Mouse (Mus musculus): ENCODE results near the gene Pik3c2b. TPM values are rescaled to one million over a fixed set of nuclear protein-coding genes. Genes with fewer than 3 reads are reported as not detected.

Pik3c2b gene
- polyA plus RNA-seq, 1 experiment from 2014 or later: 11.1 TPM

GRCm38 (mm10) chr1:133076681-133077514, 31.4 kb downstream of the Pik3c2b start:
- H3K27me3 ChIP-seq (replicated peaks): no peaks in the 10 kb centered on the region
- H3K36me3 ChIP-seq: peaks cover 31% of the 10 kb centered on the region
- no peak overlapping the region for H3K9ac ChIP-seq (replicated peaks)
- peaks cover 34% of the 10 kb centered on the region for H3K4me1 ChIP-seq
- H3K9me3 ChIP-seq (replicated peaks): no peaks in the 10 kb centered on the region
- H3K4me3 ChIP-seq (replicated peaks): no peak overlapping the region
- ATAC-seq (ENCODE audit: low FRiP score): no peak
- WGBS: 39% methylated on average over 20 of the region's 20 CpGs
- H3K27ac ChIP-seq (replicated peaks): peak overlapping the region; percentile 18; the same call in 1 of the 2 replicates
- no peak overlapping the region for H3K4me2 ChIP-seq

DNA sequence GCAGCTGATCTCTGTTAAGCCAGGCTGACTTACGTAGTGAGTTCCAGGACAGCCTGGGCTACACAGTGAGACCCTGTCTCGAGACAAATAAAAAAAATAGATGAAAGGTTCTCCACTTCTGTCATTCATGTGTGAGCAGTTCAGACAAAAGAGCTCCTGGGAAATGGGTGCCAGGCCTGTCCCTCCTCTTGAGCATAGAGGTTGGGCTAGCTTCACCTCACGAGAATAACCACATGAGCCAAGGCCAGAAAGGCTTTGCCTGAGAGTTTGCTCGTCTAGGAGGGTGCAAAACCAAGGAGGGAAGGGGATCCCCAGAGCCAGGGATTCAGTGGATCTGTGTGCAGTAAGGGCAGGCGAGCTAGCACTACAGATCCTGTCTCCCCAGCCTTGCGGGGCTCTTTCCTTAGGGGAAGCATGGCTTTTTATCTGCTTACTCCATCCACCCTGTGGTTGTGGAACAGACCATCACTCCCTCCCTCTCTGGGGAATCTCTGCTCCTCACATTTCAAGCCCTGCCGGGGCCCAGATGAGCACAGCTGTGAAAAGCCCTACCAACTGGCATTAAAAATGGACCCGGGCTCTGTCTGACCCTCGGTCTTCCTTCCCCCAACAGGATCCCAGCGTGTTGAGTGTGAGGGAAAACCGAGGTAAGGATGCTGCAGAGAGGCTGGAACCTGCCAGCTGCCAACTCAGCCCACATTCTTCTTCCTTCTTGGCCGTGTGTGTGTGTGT, 32.3 kb downstream of the Pik3c2b start:
- Histone ChIP-seq H3K9ac (replicated peaks) (no peak overlapping the region), H3K4me3 (replicated peaks) (no peak overlapping the region), H3K4me2 (no peak overlapping the region), H3K4me1 (peaks cover 29% of the 10 kb centered on the region), H3K36me3 (peaks cover 37% of the 10 kb centered on the region), H3K27ac (replicated peaks) (peak overlapping the region; percentile 18), H3K9me3 (replicated peaks) (no peaks in the 10 kb centered on the region), H3K27me3 (replicated peaks) (no peaks in the 10 kb centered on the region)
- no peak for ATAC-seq (ENCODE audit: low FRiP score)
- 58% methylated on average over 11 of the region's 12 CpGs for WGBS

DNA sequence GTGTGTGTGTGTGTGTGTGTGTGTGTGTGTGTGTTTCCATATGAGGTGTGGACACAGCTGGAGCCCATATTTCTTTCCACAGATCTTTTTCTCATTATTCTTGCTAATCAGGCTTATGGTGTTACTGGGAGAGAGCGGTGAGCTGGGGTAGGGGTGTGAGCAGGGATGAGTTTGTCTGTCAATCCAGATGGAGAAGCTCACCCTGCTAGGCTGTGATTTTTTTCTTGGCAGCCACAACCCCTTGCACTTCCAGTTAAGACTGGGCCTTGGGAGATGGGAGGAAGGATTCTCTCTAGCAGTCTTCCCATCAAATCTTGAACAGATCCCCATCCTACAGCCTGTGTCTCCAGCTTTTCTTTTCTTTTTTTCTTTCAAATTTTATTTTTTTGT, 32.9 kb downstream of the Pik3c2b start:
- Histone ChIP-seq H3K27me3 (replicated peaks) (no peaks in the 10 kb centered on the region), H3K4me3 (replicated peaks) (no peak overlapping the region), H3K27ac (replicated peaks) (no peak overlapping the region; the same call in 1 of the 2 replicates), H3K4me1 (peaks cover 24% of the 10 kb centered on the region), H3K36me3 (peaks cover 41% of the 10 kb centered on the region), H3K9ac (replicated peaks) (no peak overlapping the region), H3K9me3 (replicated peaks) (no peaks in the 10 kb centered on the region), H3K4me2 (no peak overlapping the region)
- ATAC-seq (ENCODE audit: low FRiP score): no peak
- WGBS: 56% methylated on average over 1 of the region's 1 CpGs

DNA sequence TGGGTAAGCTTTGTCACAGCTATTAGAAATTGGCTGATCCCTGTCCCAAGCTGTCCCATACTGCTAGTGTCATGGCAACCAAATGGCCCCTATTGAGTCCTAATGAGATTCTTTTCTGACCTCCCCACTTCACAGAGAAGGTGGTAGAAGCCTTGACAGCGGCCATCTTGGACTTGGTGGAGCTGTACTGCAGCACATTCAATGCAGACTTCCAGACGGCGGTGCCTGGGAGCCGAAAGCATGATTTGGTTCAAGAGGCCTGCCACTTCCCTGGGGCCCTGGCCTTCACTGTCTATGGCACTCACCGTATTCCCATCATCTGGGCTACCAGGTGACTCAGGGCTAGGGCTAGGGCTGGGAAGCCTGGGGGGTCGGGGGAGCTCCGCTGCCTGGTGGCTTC, 34.0 kb downstream of the Pik3c2b start:
- no peak overlapping the region for H3K4me2 ChIP-seq
- peak overlapping the region; percentile 7; the same call in 1 of the 2 replicates for H3K9ac ChIP-seq (replicated peaks)
- ATAC-seq (ENCODE audit: low FRiP score): no peak; the same call in 1 of the 2 replicates
- H3K4me1 ChIP-seq: peaks cover 24% of the 10 kb centered on the region
- H3K9me3 ChIP-seq (replicated peaks): no peaks in the 10 kb centered on the region
- no peaks in the 10 kb centered on the region for H3K27me3 ChIP-seq (replicated peaks)
- peaks cover 50% of the 10 kb centered on the region for H3K36me3 ChIP-seq
- 39% methylated on average over 7 of the region's 7 CpGs for WGBS
- peak overlapping the region; percentile 33; the same call in 1 of the 2 replicates for H3K27ac ChIP-seq (replicated peaks)
- H3K4me3 ChIP-seq (replicated peaks): no peak overlapping the region

DNA sequence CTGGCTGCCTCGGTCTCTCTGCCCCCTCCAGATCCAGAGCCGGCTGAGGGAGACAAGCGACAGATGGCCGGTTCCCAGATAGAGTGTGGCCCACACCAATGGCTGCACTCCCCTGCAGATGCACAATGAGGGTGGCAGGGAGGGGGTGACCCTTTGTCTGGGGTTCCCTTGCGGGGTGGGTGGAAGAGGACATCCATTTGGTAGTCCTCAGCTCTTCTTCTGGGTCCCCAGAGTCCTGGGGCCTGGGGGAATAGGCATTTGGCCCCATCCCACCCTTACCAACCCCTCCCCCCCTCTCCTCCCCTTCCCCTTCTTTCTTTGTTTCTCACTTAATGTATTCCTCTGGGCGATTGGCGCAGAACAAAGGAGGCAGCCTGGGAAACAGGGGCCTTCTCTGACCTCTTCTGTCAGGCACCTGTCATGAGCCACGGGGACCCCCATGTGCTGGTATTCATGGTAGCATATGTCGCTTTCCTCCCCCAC, 34.7 kb downstream of the Pik3c2b start:
- H3K9me3 ChIP-seq (replicated peaks): no peaks in the 10 kb centered on the region
- no peak for ATAC-seq (ENCODE audit: low FRiP score)
- H3K4me1 ChIP-seq: peaks cover 24% of the 10 kb centered on the region
- peak overlapping the region; percentile 33; the same call in 1 of the 2 replicates for H3K27ac ChIP-seq (replicated peaks)
- H3K9ac ChIP-seq (replicated peaks): 0 out of 2 replicates have a peak overlapping the region, but pooled peaks have one; percentile 7
- no peak overlapping the region for H3K4me2 ChIP-seq
- H3K4me3 ChIP-seq (replicated peaks): no peak overlapping the region
- peaks cover 50% of the 10 kb centered on the region for H3K36me3 ChIP-seq
- WGBS: 16% methylated on average over 9 of the region's 9 CpGs
- H3K27me3 ChIP-seq (replicated peaks): no peaks in the 10 kb centered on the region

DNA sequence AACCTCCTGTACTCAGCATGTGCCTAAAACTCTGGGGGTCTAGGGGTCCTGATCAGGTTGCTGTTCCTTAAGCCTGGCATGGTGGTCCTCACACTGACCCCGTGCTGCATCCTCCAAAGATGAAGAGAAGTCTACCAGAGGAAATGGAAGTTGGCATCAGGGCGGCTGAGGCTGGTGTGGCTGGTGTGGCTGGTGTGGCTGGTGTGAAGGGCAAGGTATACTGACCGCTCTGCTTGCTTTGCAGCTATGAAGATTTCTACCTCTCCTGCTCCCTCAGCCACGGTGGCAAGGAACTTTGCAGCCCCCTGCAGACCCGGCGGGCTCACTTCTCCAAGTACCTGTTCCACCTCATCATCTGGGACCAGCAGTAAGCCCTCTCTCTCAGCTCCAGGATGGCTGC, 35.2 kb downstream of the Pik3c2b start:
- no peak for ATAC-seq (ENCODE audit: low FRiP score)
- Histone ChIP-seq H3K27me3 (replicated peaks) (no peaks in the 10 kb centered on the region), H3K4me2 (no peak overlapping the region), H3K4me1 (peaks cover 24% of the 10 kb centered on the region), H3K9me3 (replicated peaks) (no peaks in the 10 kb centered on the region), H3K4me3 (replicated peaks) (no peak overlapping the region), H3K36me3 (peaks cover 53% of the 10 kb centered on the region), H3K9ac (replicated peaks) (no peak overlapping the region), H3K27ac (replicated peaks) (no peak overlapping the region)
- 51% methylated on average over 6 of the region's 6 CpGs for WGBS

DNA sequence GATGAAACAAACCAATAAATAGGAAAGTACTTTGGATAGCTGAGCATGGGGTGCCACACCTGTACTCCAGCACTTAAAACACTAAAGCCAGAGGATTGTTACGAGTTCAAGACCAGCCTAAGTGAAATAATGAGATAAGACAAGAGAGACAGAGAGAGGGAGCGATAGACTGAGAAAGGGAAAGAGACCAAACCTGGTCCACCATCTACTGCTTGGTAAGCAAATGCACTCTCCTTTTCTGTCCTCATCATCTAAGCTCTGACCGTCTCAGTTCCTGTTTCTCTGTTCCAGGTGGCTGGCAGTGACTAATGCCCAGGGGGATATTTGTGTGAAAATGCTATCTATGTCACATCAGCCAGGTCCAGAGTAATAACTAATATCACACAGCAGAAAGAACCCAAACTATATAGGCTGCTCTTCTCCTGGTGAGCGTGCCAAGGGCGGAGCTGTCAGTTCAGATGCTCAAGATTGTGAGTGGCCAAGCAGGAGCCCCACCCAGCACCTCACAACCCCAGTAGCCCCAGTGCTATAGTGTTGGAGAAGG, 37.6 kb downstream of the Pik3c2b start:
- Histone ChIP-seq H3K27ac (replicated peaks) (no peak overlapping the region), H3K27me3 (replicated peaks) (no peaks in the 10 kb centered on the region), H3K4me3 (replicated peaks) (no peak overlapping the region), H3K4me2 (no peak overlapping the region), H3K9me3 (replicated peaks) (no peaks in the 10 kb centered on the region), H3K4me1 (peaks cover 13% of the 10 kb centered on the region), H3K9ac (replicated peaks) (no peak overlapping the region), H3K36me3 (peaks cover 49% of the 10 kb centered on the region)
- 89% methylated on average over 5 of the region's 5 CpGs for WGBS
- no peak for ATAC-seq (ENCODE audit: low FRiP score)

- H3K9me3 ChIP-seq (replicated peaks): no peaks in the 10 kb centered on the region
- 78% methylated on average over 11 of the region's 11 CpGs for WGBS
Observed at GRCm38 (mm10) chr1:133083942-133084625, 38.6 kb downstream of the Pik3c2b start.

DNA sequence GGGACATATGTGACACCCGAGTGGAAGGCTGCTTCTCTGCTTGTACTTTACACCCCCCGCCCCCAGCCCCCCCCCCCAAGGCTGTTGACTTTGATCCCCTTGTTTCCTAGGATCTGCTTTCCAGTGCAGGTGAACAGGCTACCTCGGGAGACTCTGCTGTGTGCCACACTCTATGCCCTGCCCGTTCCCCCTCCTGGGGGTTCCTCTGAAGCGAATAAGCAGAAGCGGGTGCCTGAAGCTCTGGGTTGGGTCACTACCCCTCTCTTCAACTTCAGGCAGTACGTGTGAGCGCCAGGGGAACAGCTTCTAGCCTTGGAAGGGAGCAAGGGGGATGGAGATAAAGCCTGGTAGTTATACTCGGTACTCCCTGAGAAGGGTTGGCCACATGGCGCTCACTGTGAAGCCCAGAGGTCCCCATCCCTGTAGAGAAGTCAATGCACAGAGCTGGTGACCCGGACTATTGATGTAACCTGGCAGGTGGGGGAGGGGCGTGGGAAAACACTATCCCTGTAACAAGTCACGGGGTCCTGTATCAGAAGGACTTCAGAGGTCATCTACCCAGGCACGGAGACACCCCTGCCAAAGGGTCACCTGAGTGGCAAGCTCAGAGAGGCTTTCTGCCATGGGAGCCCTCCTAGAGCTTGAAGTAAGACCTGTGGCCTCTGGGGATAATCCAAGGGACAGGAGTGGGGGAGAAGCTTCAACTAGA, 39.4 kb downstream of the Pik3c2b start:
- ATAC-seq (ENCODE audit: low FRiP score): no peak
- no peaks in the 10 kb centered on the region for H3K9me3 ChIP-seq (replicated peaks)
- H3K27me3 ChIP-seq (replicated peaks): no peaks in the 10 kb centered on the region
- 82% methylated on average over 14 of the region's 14 CpGs for WGBS
- H3K27ac ChIP-seq (replicated peaks): no peak overlapping the region
- no peak overlapping the region for H3K4me2 ChIP-seq
- peaks cover 8% of the 10 kb centered on the region for H3K4me1 ChIP-seq
- H3K36me3 ChIP-seq: peaks cover 50% of the 10 kb centered on the region
- no peak overlapping the region for H3K9ac ChIP-seq (replicated peaks)
- no peak overlapping the region for H3K4me3 ChIP-seq (replicated peaks)

More at GRCm38 (mm10) chr1:133083942-133084625, 38.6 kb downstream of the Pik3c2b start:
- H3K36me3 ChIP-seq: peaks cover 50% of the 10 kb centered on the region
- H3K27ac ChIP-seq (replicated peaks): no peak overlapping the region
- no peak overlapping the region for H3K4me3 ChIP-seq (replicated peaks)
- no peak overlapping the region for H3K9ac ChIP-seq (replicated peaks)
- no peaks in the 10 kb centered on the region for H3K27me3 ChIP-seq (replicated peaks)
- H3K4me2 ChIP-seq: no peak overlapping the region
- peaks cover 13% of the 10 kb centered on the region for H3K4me1 ChIP-seq
- no peak for ATAC-seq (ENCODE audit: low FRiP score)

DNA sequence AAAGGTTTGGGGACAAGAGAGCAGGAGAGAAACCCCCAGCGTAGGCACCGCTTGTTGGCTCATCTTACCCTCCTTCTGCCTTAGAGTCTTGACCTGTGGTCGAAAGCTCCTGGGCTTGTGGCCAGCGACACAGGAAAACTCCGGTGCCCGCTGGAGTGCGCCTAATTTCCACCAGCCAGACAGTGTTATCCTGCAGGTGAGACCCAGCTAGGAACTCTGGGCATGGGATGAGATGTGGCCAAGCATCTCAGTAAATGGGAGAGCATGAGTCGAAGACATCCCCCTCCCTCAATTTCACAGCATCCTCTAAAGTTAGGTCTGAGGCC, 39.9 kb downstream of the Pik3c2b start:
- H3K4me2 ChIP-seq: no peak overlapping the region
- H3K4me3 ChIP-seq (replicated peaks): no peak overlapping the region
- H3K4me1 ChIP-seq: 0 out of 2 replicates have a peak, but pooled peaks cover 4% of the 10 kb centered on the region
- no peaks in the 10 kb centered on the region for H3K9me3 ChIP-seq (replicated peaks)
- 95% methylated on average over 8 of the region's 8 CpGs for WGBS
- no peak overlapping the region for H3K27ac ChIP-seq (replicated peaks)
- no peak for ATAC-seq (ENCODE audit: low FRiP score)
- H3K36me3 ChIP-seq: peaks cover 53% of the 10 kb centered on the region
- H3K9ac ChIP-seq (replicated peaks): no peak overlapping the region
- H3K27me3 ChIP-seq (replicated peaks): no peaks in the 10 kb centered on the region

DNA sequence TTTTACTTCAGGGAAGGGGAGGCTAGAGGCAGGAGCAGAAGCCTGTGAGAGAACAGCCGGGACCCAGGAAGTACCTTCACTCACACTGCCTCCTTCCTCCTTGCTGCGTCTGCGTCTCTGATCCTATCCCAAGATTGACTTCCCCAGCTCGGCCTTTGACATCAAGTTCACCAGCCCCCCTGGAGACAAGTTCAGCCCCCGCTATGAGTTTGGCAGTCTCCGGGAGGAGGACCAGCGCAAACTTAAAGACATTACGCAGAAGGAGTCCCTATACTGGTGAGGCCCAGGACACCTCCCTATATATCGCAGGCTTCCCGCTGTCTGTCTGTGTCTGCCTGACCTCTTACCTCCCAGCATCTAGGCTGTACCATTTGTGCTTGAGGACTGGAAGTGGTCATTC, 41.3 kb downstream of the Pik3c2b start:
- H3K36me3 ChIP-seq: peaks cover 63% of the 10 kb centered on the region
- H3K4me1 ChIP-seq: 0 out of 2 replicates have a peak, but pooled peaks cover 4% of the 10 kb centered on the region
- WGBS: 88% methylated on average over 10 of the region's 10 CpGs
- no peaks in the 10 kb centered on the region for H3K9me3 ChIP-seq (replicated peaks)
- no peak overlapping the region for H3K4me3 ChIP-seq (replicated peaks)
- H3K9ac ChIP-seq (replicated peaks): no peak overlapping the region
- no peak overlapping the region for H3K4me2 ChIP-seq
- no peak for ATAC-seq (ENCODE audit: low FRiP score)
- H3K27ac ChIP-seq (replicated peaks): no peak overlapping the region
- H3K27me3 ChIP-seq (replicated peaks): no peaks in the 10 kb centered on the region

All from neural tube, embryonic 15.5 days (tissue).